Mouse (Mus musculus): Measurements from ENCODE around the gene Pbx2.
"Not testable (repeated sequence)": the region's sequence is repeated elsewhere in the genome, so short reads cannot be mapped to it uniquely, and the experiment has no call there.

Gene Pbx2

GRCm38 (mm10) chr17:34591029-34591993, at the start of gene Pbx2:
Gene Pbx2 (plus strand): TSS chr17:34591266.
- peak; percentile 43 for DNase-seq (ENCODE audit: low spot score)

- not testable (repeated sequence) for DNase-seq (ENCODE audit: low spot score)
Observed at GRCm38 (mm10) chr17:34543567-34543966, 47.5 kb upstream of the Pbx2 start.

- no peak for DNase-seq (ENCODE audit: low spot score)
Observed at GRCm38 (mm10) chr17:34546797-34547196, 44.3 kb upstream of the Pbx2 start.

- DNase-seq (ENCODE audit: low spot score) = no peak
Observed at GRCm38 (mm10) chr17:34547601-34548000, 43.5 kb upstream of the Pbx2 start.

GRCm38 (mm10) chr17:34549156-34549555, 41.9 kb upstream of the Pbx2 start:
- no peak for DNase-seq (ENCODE audit: low spot score)

- DNase-seq (ENCODE audit: low spot score) = no peak
Observed at GRCm38 (mm10) chr17:34549843-34550242, 41.2 kb upstream of the Pbx2 start.

- DNase-seq (ENCODE audit: low spot score) = peak; percentile 50
Observed at GRCm38 (mm10) chr17:34555483-34555882, 35.6 kb upstream of the Pbx2 start.

GRCm38 (mm10) chr17:34556406-34556805, 34.7 kb upstream of the Pbx2 start:
- no peak for DNase-seq (ENCODE audit: low spot score)

GRCm38 (mm10) chr17:34557411-34557810, 33.7 kb upstream of the Pbx2 start:
- DNase-seq (ENCODE audit: low spot score) = no peak

GRCm38 (mm10) chr17:34559116-34559515, 31.9 kb upstream of the Pbx2 start:
- no peak for DNase-seq (ENCODE audit: low spot score)

- DNase-seq (ENCODE audit: low spot score) = no peak
Observed at GRCm38 (mm10) chr17:34559895-34560294, 31.2 kb upstream of the Pbx2 start.

GRCm38 (mm10) chr17:34560438-34560837, 30.6 kb upstream of the Pbx2 start:
- DNase-seq (ENCODE audit: low spot score) = no peak

GRCm38 (mm10) chr17:34561200-34561599, 29.9 kb upstream of the Pbx2 start:
- DNase-seq (ENCODE audit: low spot score) = no peak

GRCm38 (mm10) chr17:34562595-34562994, 28.5 kb upstream of the Pbx2 start:
- DNase-seq (ENCODE audit: low spot score) = no peak

GRCm38 (mm10) chr17:34563354-34563753, 27.7 kb upstream of the Pbx2 start:
- no peak for DNase-seq (ENCODE audit: low spot score)

GRCm38 (mm10) chr17:34564003-34564421, 27.1 kb upstream of the Pbx2 start, which contains the start of gene Notch4:
Gene Notch4 (plus strand): TSS chr17:34564268.
- no peak for DNase-seq (ENCODE audit: low spot score)

- no peak for DNase-seq (ENCODE audit: low spot score)
Observed at GRCm38 (mm10) chr17:34564796-34565195, 26.3 kb upstream of the Pbx2 start.

- no peak for DNase-seq (ENCODE audit: low spot score)
Observed at GRCm38 (mm10) chr17:34567311-34567710, 23.8 kb upstream of the Pbx2 start.

- no peak for DNase-seq (ENCODE audit: low spot score)
Observed at GRCm38 (mm10) chr17:34568421-34568820, 22.6 kb upstream of the Pbx2 start.

GRCm38 (mm10) chr17:34569919-34570318, 21.1 kb upstream of the Pbx2 start:
- no peak for DNase-seq (ENCODE audit: low spot score)

GRCm38 (mm10) chr17:34571875-34572274, 19.2 kb upstream of the Pbx2 start:
- no peak for DNase-seq (ENCODE audit: low spot score)

- DNase-seq (ENCODE audit: low spot score) = no peak
Observed at GRCm38 (mm10) chr17:34572361-34572760, 18.7 kb upstream of the Pbx2 start.

GRCm38 (mm10) chr17:34576577-34576976, 14.5 kb upstream of the Pbx2 start:
- no peak for DNase-seq (ENCODE audit: low spot score)

- no peak for DNase-seq (ENCODE audit: low spot score)
Observed at GRCm38 (mm10) chr17:34578070-34578469, 13.0 kb upstream of the Pbx2 start.

All from yolk sac, embryonic 10.5 days (tissue).